Mouse (Mus musculus): Measurements from ENCODE around the gene Bbs4. TPM values are rescaled to one million over a fixed set of nuclear protein-coding genes. Genes with fewer than 3 reads are reported as not detected.
"Not testable (repeated sequence)": the region's sequence is repeated elsewhere in the genome, so short reads cannot be mapped to it uniquely, and the experiment has no call there.

The Bbs4 gene
- 10 to 100 TPM in 1 of 2 experiments, 1 to 10 TPM in 1; 9.4 to 10.1 TPM for total RNA-seq (2021)
- long read RNA-seq, experiment 1, transcript Bbs4-201 (16 exons, 2,518 nt), result major isoform, 13 of 16 reads
- long read RNA-seq, experiment 1, partial matches to known transcripts, result 2 of 16 reads
- long read RNA-seq, experiment 1, other reads (novel, unspliced or antisense), result 1 of 16 reads
- long read RNA-seq, experiment 2, transcript Bbs4-201 (16 exons, 2,518 nt), result major isoform, 6 of 7 reads
- long read RNA-seq, experiment 2, partial matches to known transcripts, result 0 of 7 reads
- long read RNA-seq, experiment 2, other reads (novel, unspliced or antisense), result 1 of 7 reads

GRCm38 (mm10) chr9:59353253-59353639, at the start of gene Bbs4:
TSS of gene Bbs4 (minus strand) at chr9:59353508.
- peak; percentile 97 for DNase-seq

- no peak for DNase-seq
These were observed 35.8 kb upstream of the Bbs4 start for GRCm38 (mm10) chr9:59389086-59389485.

DNA sequence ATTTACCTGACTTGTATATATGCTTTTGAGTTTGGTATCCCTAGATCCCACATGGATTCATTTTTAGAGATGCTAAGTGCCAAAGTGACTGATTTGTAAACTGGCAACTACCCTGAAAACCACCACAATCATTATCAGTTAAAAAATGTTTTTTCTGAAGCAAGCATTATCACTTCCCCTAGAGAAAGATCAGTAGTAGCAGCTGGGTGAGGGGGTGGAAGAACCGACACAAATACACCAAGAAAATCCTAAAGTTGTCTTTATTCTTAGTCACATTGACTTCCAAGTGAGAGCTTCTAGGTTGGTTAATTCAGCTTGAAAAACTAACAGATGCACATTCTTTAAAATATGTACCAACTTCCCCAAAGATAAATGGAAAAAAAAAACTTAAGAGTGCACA, 35.0 kb upstream of the Bbs4 start:
- no peak for DNase-seq

- no peak for DNase-seq
These were observed 34.2 kb upstream of the Bbs4 start for GRCm38 (mm10) chr9:59387461-59387860.

- DNase-seq, result no peak
These were observed 22.3 kb upstream of the Bbs4 start for GRCm38 (mm10) chr9:59375626-59376025.

GRCm38 (mm10) chr9:59369646-59370045, 16.3 kb upstream of the Bbs4 start:
- DNase-seq, result no peak

DNA sequence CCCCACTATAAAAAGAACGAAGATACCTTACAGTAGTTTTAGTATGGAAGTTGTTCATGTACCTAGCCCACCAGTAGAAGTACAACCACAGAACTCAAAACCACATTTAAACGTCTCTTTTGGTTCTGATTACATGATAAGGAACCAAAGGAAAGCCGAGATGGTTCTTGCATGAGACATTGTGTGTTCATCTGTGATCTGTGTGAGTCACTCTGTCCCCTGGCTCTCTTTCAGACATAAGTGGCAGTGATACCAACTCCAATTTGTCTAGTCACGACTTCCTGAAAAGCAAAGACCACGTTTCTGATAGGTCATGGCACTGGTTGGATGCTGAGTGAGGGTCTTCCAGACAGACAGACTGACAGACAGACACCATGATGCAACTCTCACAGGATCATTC, 15.9 kb upstream of the Bbs4 start:
- peak in 1 of 2 experiments; percentile 18 for DNase-seq

GRCm38 (mm10) chr9:59360487-59360886, 7.2 kb upstream of the Bbs4 start:
- DNase-seq, result not testable (repeated sequence)

DNA sequence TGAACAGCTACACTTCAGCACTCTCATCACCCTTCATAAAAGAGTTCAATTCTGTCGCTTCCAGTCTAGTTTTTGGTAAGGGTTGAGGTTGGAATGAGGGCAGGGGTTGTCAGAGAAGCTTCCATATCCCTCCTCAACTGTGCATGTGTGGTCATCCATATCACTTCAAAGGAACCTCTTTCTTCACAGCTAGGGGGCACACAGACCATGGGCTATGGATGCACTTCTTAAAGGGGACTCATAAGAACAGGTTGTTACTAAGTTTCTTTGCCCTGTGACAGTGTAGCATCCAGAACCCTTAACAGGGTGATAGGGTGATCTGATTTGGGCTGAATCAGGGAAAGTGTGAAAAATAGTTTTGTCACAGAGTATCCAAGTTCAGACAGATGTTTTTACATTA, 4.7 kb upstream of the Bbs4 start:
- not testable (repeated sequence) for DNase-seq

- no peak for DNase-seq
These were observed 589 bp downstream of the Bbs4 start for GRCm38 (mm10) chr9:59352586-59353252.

GRCm38 (mm10) chr9:59346176-59346575, 7.1 kb downstream of the Bbs4 start:
- no peak for DNase-seq

GRCm38 (mm10) chr9:59340002-59340401, 13.3 kb downstream of the Bbs4 start:
- DNase-seq, result peak; percentile 23 to 44

GRCm38 (mm10) chr9:59339107-59339506, 14.2 kb downstream of the Bbs4 start:
- no peak for DNase-seq

- DNase-seq, result no peak
These were observed 14.9 kb downstream of the Bbs4 start for GRCm38 (mm10) chr9:59338411-59338810.

GRCm38 (mm10) chr9:59337889-59338288, 15.4 kb downstream of the Bbs4 start:
- DNase-seq, result no peak

DNA sequence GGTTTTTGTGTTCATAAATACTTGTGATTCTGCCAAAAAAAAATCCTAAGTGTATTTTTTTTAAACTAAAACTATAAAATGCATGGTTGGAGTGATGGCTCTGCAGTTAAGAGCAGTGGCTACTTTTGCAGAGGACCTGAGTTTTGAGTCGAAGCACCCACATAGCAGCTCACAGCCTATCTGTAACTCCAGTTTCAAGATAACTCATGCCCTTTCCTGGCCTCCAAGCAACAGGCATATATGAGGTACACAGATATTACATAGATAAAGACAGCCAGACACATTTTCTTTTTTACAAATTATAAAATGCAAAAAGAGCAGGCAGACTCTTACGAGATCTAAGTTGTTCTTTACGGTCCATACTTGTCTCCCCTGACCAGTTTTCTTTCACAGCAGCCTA, 16.8 kb downstream of the Bbs4 start:
- DNase-seq, result no peak

DNA sequence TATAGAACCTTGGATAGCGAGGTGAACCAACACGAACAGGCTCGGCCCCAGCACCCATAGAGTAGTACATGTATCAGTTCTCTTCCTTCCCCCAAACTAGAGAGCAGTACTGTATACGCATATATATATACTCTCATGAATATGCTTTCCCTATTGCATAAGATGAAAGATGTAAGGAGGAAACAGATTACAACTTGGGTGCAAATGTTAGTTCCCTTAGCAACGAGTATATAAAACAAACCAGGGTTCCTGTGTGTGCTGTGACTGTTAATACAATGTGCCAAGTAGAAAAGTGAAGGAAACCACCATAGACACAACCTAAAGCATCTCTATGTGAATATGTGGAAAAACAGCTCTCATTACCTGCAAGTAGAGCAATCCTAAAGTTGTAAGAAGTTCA, 23.3 kb downstream of the Bbs4 start:
- no peak for DNase-seq

DNA sequence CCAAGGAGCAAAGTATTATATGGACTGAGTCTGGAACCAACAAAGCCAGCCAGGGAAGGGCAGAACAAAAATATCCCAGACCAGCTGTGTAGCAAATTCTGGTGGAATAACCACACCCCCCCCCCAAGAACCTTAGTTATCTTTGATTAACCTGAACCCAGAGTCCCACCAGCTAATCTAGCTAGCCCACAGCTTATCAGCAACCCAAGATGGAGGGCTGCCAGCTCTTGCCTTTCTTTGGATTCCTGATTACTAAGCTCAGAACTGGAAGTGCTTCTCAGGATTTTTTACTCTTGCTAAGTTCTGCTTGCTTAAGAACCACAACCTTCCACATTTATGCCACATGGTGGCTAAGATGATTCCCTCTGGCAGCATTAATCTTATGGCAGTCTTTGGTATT, 29.0 kb downstream of the Bbs4 start:
- peak in 1 of 2 experiments; percentile 51 for DNase-seq

- no peak for DNase-seq
These were observed 37.1 kb downstream of the Bbs4 start for GRCm38 (mm10) chr9:59316206-59316605.

- peak in 1 of 2 experiments; percentile 28 for DNase-seq
These were observed 42.0 kb downstream of the Bbs4 start for GRCm38 (mm10) chr9:59311284-59311670.

- DNase-seq, result peak in 1 of 2 experiments; percentile 28
These were observed 42.6 kb downstream of the Bbs4 start for GRCm38 (mm10) chr9:59310582-59311283.

- no peak for DNase-seq
These were observed 45.4 kb downstream of the Bbs4 start for GRCm38 (mm10) chr9:59307890-59308289.

DNA sequence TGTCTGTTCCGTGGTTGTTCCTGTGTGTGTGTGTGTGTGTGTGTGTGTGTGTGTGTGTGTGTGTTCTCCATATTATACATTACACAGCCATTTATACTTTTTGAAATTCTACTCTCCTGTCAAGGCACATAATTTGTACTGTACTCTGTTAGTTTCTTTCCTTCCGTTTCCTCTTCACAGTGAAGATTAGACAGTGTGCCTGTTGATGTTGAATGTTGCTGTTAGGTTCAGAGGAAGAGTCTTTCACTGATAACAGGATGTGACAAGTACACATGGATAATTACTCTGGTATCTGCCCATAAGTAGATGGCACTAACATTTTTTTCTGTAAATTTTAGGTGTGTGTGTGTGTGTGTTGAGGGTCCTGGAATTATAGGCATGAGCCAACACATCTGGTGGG, 56.9 kb downstream of the Bbs4 start:
- no peak for DNase-seq
